Mouse (Mus musculus): Measurements from ENCODE around the gene Tut7. TPM values are rescaled to one million over a fixed set of nuclear protein-coding genes. Genes with fewer than 3 reads are reported as not detected.
A peak's percentile ranks its signal among the peaks of the same experiment; 100 is the strongest.

Tut7 gene
- 46.5 and 49.3 TPM in 2 replicates for polyA plus RNA-seq (2015; fragmentation: Nextera tagmentation; extraction: Ambion mirVana)

DNA sequence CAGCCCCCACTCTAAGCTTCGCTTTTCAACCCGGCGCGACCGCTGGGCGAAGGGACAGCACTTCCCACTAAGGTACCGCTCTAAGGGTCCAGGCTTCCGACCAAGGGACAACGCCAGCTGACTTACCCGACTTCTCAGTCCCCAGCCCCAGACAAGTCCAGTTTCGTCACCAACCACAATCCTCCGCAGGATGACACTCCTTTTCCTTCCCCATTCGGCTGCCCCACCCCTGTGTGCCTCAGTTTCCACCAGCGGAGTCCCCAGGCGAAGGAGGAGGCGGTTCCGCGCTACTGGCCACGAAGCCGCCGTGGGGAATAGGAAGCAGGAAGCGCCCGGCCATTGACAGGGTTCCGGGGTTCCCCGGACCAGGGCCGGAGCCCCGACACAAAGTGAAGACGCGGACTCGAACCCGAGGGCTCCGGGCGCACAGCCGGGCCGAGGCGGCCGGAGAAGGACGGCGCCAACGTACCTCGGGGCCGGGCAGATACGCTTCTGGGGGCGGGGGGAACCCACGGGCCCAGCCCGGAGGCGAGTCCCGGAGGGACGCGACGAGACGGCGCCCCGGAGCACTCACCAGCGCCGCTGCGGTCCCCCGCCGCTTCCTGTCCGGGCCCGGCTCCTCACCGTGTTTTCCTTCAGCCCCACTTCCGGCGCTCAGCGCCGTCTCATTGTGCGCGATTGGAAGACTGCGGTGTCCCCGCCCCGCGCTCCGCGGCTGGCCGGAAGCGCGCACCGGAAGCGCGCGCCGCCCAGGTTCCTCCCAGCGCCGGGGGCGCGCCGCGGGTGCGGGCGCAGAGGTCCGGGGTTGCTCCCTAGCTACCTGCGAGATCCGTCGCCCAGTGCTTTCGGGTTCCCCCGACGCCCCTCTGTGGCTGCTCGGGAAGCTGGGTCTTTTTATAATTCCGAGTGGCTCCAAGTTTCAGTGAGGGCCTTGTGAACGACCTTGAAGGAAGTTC lies at the start of gene Tut7:
Tut7 (minus strand) TSS at position 641 of the 956 bp plus-strand sequence.
- H3K27ac ChIP-seq = peak within 1 kb of the TSS; percentile 95
- under 1% methylated on average over 100 of the region's 100 CpGs for WGBS
- peaks cover 5% of the 10 kb centered on the region; the same call in 1 of the 2 replicates for H3K36me3 ChIP-seq
- no peaks in the 10 kb centered on the region for H3K27me3 ChIP-seq
- peak; percentile 98 for ATAC-seq (ENCODE audit: borderline replicate concordance, extremely low read depth, low FRiP score, low TSS enrichment)
- H3K4me3 ChIP-seq = peak within 1 kb of the TSS; percentile 98
- peaks cover 28% of the 10 kb centered on the region for H3K4me1 ChIP-seq
- H3K9me3 ChIP-seq = no peaks in the 10 kb centered on the region
- H3K9ac ChIP-seq = peak within 1 kb of the TSS; percentile 91
- H3K4me2 ChIP-seq = peak within 1 kb of the TSS; percentile 63

DNA sequence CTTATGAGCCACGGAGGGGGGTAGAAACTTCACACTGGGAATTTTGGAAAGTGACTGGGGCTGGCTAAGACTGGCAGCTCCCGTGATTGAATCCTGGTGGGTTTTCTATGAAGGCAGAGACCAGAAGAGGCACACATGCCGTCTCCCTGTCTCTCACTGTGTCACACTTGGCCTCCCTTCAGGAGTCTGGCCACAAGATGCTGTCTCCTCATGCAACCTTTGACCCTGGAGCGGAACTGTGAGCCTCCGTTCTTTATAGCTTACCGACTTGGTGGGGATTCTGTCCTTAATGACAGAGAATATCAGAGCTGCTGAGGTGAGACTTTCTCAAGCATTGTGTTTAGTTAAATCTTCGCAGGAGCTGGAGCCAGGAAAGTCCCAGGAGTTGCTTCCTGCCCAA lies 49.5 kb upstream of the Tut7 start:
- no peak overlapping the region for H3K27ac ChIP-seq
- no peak for ATAC-seq (ENCODE audit: borderline replicate concordance, extremely low read depth, low FRiP score, low TSS enrichment)
- no peak overlapping the region for H3K4me2 ChIP-seq
- 59% methylated on average over 7 of the region's 7 CpGs for WGBS
- no peaks in the 10 kb centered on the region for H3K27me3 ChIP-seq
- H3K36me3 ChIP-seq = no peaks in the 10 kb centered on the region
- no peaks in the 10 kb centered on the region for H3K9me3 ChIP-seq
- H3K9ac ChIP-seq = no peak overlapping the region
- no peaks in the 10 kb centered on the region for H3K4me1 ChIP-seq
- H3K4me3 ChIP-seq = no peak overlapping the region

DNA sequence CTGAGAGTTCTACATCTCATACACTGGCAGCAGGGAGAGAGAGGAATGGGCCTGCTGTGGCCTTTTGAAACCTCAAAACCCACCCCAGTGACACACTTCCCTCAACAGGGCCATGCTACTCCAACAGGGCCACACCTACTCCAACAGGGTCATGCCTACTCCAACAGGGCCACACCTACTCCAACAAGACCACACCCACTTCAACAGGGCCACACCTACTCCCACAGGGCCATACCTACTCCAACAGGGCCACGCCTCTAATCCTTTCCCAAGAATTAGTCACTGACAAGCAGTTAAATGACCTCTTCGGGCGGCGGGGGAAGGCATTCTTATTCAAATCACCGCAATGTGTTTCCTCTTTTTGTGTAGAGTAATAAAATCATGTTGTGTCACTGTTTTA lies 47.1 kb upstream of the Tut7 start:
- H3K4me3 ChIP-seq = no peak overlapping the region
- H3K4me1 ChIP-seq = no peaks in the 10 kb centered on the region
- 77% methylated on average over 5 of the region's 5 CpGs for WGBS
- no peak overlapping the region for H3K27ac ChIP-seq
- H3K9me3 ChIP-seq = no peaks in the 10 kb centered on the region
- no peak overlapping the region for H3K9ac ChIP-seq
- no peak overlapping the region for H3K4me2 ChIP-seq
- no peaks in the 10 kb centered on the region for H3K27me3 ChIP-seq
- no peaks in the 10 kb centered on the region for H3K36me3 ChIP-seq
- no peak for ATAC-seq (ENCODE audit: borderline replicate concordance, extremely low read depth, low FRiP score, low TSS enrichment)

DNA sequence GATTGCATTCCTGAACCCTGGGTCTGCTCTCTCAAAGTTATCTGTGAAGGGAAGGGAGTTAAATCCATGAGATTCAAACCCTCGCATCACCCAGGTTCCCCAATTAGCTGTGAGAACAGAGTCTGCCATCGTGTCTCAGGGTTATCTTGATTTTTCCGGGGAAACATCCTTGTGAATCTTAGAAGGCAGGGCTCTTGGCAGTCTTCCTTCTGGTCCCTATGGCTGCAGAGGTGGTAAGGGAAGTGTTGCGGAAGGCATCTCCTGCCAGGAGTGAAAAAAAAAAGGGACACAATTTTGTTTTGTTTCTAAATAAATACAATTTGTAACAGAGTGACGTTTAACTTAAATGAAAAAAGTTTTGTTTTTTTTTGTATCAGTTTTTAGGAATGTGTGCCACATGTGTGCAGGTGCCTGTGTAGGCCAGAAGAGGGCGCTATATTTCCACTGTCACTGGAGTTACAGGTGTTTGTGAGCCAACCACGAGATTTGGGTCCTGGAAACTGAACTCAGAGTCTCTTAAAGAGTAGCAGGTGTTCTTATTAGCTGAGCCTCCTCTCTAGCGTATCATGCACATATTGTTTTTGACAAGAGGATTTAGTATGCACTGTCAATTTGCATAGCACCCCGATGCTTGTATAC lies 45.2 kb upstream of the Tut7 start:
- ATAC-seq (ENCODE audit: borderline replicate concordance, extremely low read depth, low FRiP score, low TSS enrichment) = no peak
- Histone ChIP-seq H3K36me3 (no peaks in the 10 kb centered on the region), H3K27me3 (no peaks in the 10 kb centered on the region), H3K4me3 (no peak overlapping the region), H3K4me2 (no peak overlapping the region), H3K4me1 (no peaks in the 10 kb centered on the region), H3K9me3 (no peaks in the 10 kb centered on the region), H3K9ac (no peak overlapping the region), H3K27ac (no peak overlapping the region)
- 64% methylated on average over 9 of the region's 9 CpGs for WGBS

DNA sequence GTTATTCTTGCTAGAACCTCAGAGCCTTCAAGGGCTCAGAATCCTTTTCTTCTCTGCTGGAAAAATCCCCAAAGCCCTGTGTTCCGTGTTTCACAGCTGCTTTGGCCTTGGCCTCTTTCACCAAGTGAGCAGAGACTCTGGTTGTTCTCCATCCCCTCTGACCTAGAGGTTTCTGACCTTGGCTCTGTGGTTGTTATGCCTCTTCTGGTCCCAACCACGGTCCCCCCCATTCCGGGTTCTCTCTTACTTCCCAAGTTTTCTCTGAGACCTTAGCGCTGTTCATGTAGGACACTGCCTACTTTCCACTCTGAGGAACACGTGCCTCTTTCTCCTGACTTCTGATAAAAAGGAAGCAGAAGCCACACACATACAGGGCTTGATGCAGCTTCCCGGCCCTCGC lies 44.2 kb upstream of the Tut7 start:
- no peak overlapping the region for H3K27ac ChIP-seq
- H3K27me3 ChIP-seq = no peaks in the 10 kb centered on the region
- no peak overlapping the region for H3K4me2 ChIP-seq
- no peaks in the 10 kb centered on the region for H3K4me1 ChIP-seq
- H3K9ac ChIP-seq = no peak overlapping the region
- H3K4me3 ChIP-seq = no peak overlapping the region
- no peak for ATAC-seq (ENCODE audit: borderline replicate concordance, extremely low read depth, low FRiP score, low TSS enrichment)
- WGBS = 70% methylated on average over 7 of the region's 7 CpGs
- H3K9me3 ChIP-seq = no peaks in the 10 kb centered on the region
- no peaks in the 10 kb centered on the region for H3K36me3 ChIP-seq

DNA sequence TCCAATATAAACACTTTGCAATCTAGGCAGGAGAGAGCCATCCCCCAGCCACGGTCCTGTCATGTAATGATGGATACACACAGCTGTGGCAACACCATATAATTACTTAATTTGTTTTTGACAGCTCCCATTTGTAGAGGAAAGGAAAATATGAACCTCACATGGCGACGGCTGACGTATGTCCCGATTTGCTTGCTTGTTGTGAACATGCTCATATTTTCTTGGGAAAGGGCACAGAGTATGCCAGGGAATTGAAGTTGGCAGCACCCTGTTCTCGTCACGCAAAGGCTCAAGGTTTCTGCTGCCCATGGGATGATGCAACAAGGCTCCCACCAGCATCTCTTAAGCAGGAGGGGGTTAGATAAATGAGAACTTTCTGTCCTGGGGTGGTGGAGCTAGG lies 36.6 kb upstream of the Tut7 start:
- Histone ChIP-seq H3K36me3 (no peaks in the 10 kb centered on the region), H3K4me1 (0 out of 2 replicates have a peak, but pooled peaks cover 5% of the 10 kb centered on the region), H3K27me3 (peaks cover 10% of the 10 kb centered on the region), H3K4me2 (no peak overlapping the region), H3K9ac (no peak overlapping the region), H3K9me3 (no peaks in the 10 kb centered on the region), H3K4me3 (no peak overlapping the region), H3K27ac (no peak overlapping the region)
- no peak for ATAC-seq (ENCODE audit: borderline replicate concordance, extremely low read depth, low FRiP score, low TSS enrichment)
- 39% methylated on average over 7 of the region's 7 CpGs for WGBS

DNA sequence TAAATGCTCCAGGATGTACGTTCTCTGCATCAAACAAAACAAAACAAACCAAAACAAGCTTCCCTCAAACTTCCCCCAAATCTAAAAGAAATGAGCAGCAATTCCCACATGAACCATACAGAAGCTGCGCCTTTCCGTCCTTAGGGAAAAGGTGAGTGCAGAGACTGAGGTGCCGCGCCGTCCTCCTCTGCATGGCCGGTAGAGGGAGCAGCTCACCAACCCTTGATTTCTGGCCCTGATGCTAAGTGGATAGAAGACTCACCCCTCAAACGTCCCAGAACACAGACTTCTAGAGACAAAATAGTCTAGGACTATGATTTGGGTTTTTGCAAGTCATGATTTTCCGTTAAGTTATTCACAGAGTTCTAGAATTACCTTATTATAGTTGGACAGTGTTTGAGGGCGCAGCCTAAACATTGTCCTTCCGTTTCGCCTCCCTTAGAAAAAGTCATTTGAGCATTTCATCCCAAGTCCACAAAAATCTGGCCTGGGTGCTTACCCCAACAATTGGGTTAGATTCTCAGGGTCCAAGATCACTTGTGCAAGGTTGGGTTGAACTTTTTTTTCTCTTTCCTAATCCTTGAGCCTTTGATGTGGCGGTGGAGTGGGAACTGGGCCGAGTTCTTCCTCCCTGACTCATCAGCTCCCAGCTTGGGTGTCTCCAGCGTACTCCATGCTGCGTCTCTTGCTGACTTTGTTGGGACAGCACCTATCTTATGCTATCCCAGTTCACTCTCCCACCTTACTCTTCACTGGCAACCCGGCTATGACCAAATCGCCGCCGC lies 33.5 kb upstream of the Tut7 start:
- H3K27ac ChIP-seq = no peak overlapping the region
- H3K4me2 ChIP-seq = no peak overlapping the region
- peaks cover 10% of the 10 kb centered on the region; the same call in 1 of the 2 replicates for H3K4me1 ChIP-seq
- peaks cover 10% of the 10 kb centered on the region for H3K27me3 ChIP-seq
- no peak for ATAC-seq (ENCODE audit: borderline replicate concordance, extremely low read depth, low FRiP score, low TSS enrichment)
- H3K4me3 ChIP-seq = no peak overlapping the region
- H3K9me3 ChIP-seq = no peaks in the 10 kb centered on the region
- H3K9ac ChIP-seq = no peak overlapping the region
- H3K36me3 ChIP-seq = no peaks in the 10 kb centered on the region
- 55% methylated on average over 20 of the region's 20 CpGs for WGBS

DNA sequence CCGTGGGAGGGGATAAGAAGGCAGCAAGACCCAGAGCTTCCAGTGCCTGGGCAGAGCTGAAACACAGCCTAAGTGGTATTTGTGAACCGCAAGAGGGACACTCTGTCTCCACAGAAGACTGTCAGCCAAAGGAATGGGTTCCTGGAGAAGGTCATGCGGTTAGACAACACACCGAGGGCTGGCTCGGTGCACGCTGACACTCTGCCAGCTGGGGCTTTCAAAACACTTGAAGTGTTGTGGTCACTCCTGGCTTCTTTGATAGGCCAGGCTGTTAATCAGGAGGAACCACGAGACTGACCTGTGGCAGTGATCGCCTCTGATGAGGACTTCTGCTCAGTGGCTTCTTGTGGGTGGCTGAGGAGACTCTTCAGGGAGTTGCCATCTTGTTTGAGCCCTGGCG lies 30.5 kb upstream of the Tut7 start:
- Histone ChIP-seq H3K4me2 (no peak overlapping the region; the same call in 1 of the 2 replicates), H3K4me3 (no peak overlapping the region), H3K36me3 (no peaks in the 10 kb centered on the region), H3K9ac (no peak overlapping the region), H3K9me3 (no peaks in the 10 kb centered on the region), H3K27me3 (peaks cover 10% of the 10 kb centered on the region), H3K27ac (no peak overlapping the region), H3K4me1 (peaks cover 5% of the 10 kb centered on the region; the same call in 1 of the 2 replicates)
- no peak for ATAC-seq (ENCODE audit: borderline replicate concordance, extremely low read depth, low FRiP score, low TSS enrichment)
- WGBS = 51% methylated on average over 9 of the region's 9 CpGs

DNA sequence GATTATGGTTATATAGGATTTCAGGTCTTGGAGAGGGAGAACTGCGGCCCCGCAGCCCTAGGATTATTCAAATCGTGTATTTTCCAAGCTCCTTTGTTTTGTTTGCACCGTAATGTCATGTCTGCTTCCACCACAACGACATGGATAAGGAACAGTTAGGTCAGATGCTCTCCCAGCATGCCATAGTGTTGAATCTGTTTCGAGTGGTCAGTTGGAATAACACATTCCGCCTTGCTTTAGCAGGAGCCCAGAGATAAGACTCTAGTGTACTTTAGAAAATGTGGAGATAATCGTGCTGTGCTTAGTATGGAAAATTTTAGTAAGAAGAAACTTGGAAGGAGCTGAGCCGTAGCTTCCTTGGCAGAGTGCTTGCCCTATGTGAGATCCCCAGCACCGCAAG lies 27.4 kb upstream of the Tut7 start:
- H3K4me1 ChIP-seq = peaks cover 5% of the 10 kb centered on the region; the same call in 1 of the 2 replicates
- H3K9ac ChIP-seq = no peak overlapping the region
- no peak overlapping the region for H3K27ac ChIP-seq
- no peak overlapping the region for H3K4me2 ChIP-seq
- no peak for ATAC-seq (ENCODE audit: borderline replicate concordance, extremely low read depth, low FRiP score, low TSS enrichment)
- 49% methylated on average over 10 of the region's 10 CpGs for WGBS
- no peak overlapping the region for H3K4me3 ChIP-seq
- H3K27me3 ChIP-seq = peaks cover 7% of the 10 kb centered on the region
- H3K36me3 ChIP-seq = no peaks in the 10 kb centered on the region
- no peaks in the 10 kb centered on the region for H3K9me3 ChIP-seq

DNA sequence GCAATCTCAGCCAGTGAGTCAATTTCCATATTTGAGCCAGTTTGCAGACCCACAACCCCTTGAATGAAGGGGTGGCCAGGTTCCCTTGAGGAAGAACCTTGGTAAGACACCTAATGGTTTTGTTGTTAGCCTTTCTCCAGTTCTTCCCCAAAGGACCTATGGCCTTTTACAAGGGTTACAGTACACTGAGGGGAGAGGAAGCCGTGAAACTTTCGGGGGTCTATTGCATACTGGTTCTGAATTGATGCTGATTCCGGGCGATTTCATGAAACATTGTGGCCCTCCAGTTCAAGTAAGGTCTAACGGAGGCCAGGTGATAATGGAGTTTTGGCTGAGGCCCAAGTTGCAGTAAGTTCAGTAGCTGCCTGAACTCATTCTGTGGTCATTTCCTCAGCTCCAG lies 21.7 kb upstream of the Tut7 start:
- Histone ChIP-seq H3K9me3 (no peaks in the 10 kb centered on the region), H3K4me2 (no peak overlapping the region), H3K36me3 (no peaks in the 10 kb centered on the region), H3K27ac (no peak overlapping the region), H3K4me3 (no peak overlapping the region), H3K27me3 (no peaks in the 10 kb centered on the region), H3K9ac (no peak overlapping the region), H3K4me1 (no peaks in the 10 kb centered on the region)
- 82% methylated on average over 5 of the region's 5 CpGs for WGBS
- ATAC-seq (ENCODE audit: borderline replicate concordance, extremely low read depth, low FRiP score, low TSS enrichment) = no peak

DNA sequence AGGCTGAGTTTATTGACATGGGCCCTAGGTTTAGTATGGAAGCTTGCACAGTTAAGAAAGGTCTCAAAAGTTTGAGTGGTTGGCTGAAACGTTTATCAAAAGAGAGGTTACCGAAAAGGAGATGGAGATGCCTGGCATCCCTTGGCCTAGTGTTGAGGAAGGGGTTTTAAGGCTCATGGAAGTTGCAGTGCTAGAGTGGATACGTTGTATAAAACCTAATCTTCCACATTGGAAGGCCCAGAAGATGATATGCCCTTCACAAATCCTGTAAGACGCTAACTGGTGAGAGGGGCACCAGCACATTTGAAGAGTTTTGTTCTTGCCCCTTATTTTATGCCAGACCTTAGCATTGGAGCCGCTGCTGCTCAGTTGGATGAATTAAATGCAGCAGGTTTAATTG lies 21.0 kb upstream of the Tut7 start:
- WGBS = 82% methylated on average over 5 of the region's 5 CpGs
- Histone ChIP-seq H3K9me3 (no peaks in the 10 kb centered on the region), H3K27me3 (no peaks in the 10 kb centered on the region), H3K27ac (no peak overlapping the region), H3K4me1 (no peaks in the 10 kb centered on the region), H3K4me2 (no peak overlapping the region), H3K36me3 (no peaks in the 10 kb centered on the region), H3K4me3 (no peak overlapping the region), H3K9ac (no peak overlapping the region)
- no peak for ATAC-seq (ENCODE audit: borderline replicate concordance, extremely low read depth, low FRiP score, low TSS enrichment)

All from lung, embryonic 15.5 days (tissue).